Mouse (Mus musculus) urinary bladder, postnatal 10 days (tissue): ENCODE results near the gene Tmem102.

Experiments used
- DNase-seq: peaks from one replicate; pipeline ENCODE4 v3.0.0; 2022; ENCODE audit warnings: low spot score

The Tmem102 gene

DNA sequence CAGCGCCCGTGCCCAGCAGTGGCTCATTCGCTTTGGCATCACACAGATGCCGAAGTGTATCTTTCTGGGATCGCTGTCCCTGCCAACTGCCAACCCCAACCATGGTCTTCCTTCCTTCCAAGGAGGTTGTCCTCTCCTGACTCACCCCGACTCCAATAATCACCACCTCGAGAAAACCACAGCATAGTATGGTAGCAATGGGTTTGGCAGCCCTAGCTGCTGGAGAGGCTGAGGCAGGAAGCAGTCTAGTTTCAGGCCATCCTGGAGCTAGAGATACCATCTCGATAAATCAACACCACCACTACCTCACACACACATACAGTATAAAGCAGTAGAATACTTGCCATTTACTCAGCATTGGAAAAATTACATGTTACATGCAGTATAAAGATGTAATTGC is 13.4 kb upstream of the Tmem102 start:
- DNase-seq = no peak

GRCm38 (mm10) chr11:69818365-69818764 is 12.9 kb upstream of the Tmem102 start, which contains the start of gene Spem2:
TSS of gene Spem2 (minus strand) at chr11:69818465.
- DNase-seq = no peak

DNA sequence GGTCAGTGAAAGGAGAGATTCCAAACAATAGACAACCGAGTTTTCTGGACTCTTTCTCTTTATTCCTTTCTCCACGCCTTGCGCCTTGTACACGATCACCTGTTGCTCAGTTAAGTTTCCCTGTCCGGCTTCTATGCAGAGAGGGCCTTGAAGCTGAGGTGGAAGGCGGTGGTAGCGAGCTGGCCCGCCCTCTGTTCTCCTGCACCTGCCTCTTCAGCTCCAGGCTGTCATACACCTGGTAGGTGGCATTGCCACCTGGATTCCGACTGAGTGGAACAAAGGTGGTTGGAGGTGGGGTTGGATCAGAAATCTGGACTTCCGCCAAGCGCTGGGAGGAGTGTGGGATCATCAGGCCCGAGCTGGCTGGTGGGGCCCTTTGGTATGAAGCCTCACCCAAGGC is 11.1 kb upstream of the Tmem102 start:
- DNase-seq = no peak

DNA sequence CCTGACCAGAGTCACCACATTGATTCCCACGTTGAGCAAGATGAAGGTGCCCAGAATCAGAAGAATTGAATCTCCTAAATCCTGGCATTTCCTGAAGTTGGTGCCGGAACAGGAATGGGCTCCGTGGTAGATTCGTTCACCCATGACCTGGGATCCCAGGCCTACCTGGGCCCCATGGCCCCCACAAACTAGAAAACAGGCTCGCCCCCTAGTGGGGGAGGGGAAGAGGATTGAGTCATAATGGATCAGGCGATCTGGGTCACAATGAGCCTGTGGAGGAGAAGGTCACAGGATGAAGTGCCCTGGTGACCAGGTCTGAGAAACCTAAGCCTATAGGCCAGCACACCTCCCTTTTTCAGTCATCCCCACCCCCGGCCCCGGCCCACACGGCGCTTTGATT is 9.7 kb upstream of the Tmem102 start, which contains the start of gene Gm39566:
Gene Gm39566 (minus strand): TSS at position 144 of the 400 bp plus-strand sequence.
- no peak for DNase-seq

DNA sequence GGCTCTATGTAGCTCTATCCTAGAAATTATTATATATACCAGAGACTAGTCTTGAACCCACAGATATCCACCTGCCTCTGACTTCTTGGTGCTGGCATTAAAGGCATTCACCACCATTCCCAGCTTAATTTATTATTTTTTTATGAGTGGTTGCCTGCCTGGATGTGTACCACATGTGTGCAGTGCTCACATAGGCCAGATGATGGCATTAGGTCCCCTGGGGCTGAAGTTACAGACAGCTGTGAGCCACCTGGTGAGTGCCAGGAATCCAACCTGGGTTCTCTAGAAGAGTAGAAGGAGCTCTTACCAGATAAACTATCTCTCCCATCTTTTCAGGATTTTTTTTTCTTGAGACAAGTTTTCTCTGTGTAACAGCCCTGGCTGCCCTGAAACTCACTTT is 4.9 kb upstream of the Tmem102 start:
- no peak for DNase-seq

- no peak for DNase-seq
Observed at GRCm38 (mm10) chr11:69807641-69808040, 2.2 kb upstream of the Tmem102 start.

GRCm38 (mm10) chr11:69806378-69806777 is 954 bp upstream of the Tmem102 start:
- no peak for DNase-seq

DNA sequence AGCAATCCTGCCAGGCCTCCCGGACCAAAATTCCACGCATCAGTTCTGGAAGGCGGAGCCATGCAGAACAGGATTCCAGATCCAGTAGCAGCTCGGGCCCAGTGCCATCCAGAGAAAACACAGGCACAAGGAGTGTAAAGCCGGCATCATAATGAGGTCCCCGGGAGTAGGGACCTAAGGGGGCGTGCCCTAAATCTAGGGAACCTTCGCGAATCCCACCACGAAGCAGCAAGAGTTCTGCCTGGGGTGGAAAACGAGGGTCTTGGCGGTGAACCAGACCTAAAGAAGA is 828 bp downstream of the Tmem102 start:
- no peak for DNase-seq

GRCm38 (mm10) chr11:69803786-69804651 is 1.4 kb downstream of the Tmem102 start:
- no peak for DNase-seq

DNA sequence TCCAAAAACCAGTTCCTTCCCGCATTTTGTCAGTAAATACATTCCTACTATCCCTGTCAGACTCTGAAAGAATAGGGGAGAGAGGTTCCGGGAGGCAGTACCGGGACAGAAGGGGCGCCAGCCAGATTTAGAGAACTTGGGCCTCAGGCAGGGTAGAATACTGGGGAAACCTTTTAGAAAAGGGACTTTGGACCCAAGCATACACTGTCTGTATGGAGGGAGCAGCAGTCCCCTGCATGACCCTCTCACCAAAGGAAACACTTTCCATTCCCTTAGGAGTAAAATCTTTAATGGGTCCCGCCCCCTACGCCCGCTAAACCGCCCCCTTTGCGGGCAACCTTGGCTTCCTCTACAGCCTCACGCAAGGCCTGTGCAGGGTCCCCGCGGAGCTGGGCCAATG is 2.1 kb downstream of the Tmem102 start:
- DNase-seq = no peak

DNA sequence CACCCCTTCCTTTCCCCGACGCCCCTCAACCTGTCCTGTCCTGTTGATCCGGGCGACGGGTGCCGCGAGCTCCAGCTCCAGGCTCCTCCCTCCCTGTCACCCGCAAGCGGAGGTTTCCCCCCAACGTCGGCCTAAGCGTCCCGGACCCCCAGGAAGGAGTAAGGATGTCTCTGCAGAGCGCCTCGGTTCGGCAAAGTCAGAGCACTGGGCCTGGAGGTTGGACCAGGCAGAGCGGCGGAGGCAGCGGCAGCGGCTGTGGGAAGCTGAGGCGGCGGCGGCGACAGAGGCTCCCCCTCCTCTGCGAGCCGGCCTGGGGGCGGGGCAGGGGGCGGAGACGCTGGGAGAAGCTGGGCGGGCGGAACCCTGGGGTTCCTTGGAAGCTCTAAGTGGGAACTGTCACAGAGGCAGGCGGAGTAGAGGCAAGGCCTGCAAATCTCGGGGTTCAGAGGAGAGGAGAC is 2.7 kb downstream of the Tmem102 start:
- no peak for DNase-seq

GRCm38 (mm10) chr11:69801379-69801977 is 3.9 kb downstream of the Tmem102 start, which contains the start of gene Fgf11:
TSS of gene Fgf11 (minus strand) at chr11:69801857.
- DNase-seq = no peak

DNA sequence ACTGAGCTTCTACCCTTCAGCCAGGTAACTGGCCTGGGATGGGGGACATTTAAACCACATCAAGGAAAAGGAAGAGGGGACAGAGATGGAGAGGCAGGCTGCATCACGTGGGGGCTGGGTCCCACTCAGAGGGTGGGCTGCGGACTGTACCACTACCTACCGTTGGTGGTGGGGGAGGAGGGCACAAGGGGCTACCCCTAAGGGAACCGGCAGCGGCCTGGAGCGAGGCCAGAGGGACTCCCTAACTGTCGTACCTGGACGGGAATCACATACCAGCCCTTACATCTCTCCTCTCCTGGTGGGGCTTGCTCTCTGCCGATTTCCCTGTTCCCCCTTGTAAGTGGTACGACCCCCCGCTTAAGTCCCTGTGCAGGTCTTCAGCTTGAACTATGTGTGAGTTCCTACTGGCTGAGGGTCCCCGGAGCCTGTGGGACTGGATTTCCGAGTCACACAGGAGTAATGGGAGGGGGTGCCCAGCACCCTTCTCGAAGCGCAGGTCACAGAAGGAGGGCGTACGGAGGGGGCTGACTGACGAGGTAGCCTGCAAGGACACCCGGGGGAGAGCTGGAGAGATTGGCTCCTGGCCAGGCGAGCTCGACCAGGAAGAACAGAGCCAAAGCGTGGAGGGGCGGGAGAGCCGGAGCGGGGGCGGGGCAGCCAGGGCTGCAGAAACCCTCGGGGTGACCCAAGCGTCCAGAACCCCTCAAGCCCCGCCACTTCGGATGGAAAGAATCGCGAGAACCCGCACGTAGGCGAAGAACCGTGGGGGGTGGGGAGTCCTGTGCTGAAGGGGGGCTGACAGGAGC is 4.8 kb downstream of the Tmem102 start:
- DNase-seq = no peak

DNA sequence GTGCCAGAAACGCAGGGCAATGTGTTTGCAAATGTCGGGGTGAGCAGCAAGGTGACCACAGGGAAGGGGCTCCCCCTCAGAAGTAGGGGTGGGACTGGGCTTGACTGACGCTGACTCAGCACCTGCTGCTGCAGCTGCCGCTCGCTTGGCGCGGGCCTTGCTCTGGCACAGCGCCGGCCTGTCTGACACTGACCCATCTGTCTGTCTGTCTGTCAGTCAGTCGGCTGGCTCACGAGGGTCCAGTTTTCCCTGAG is 5.4 kb downstream of the Tmem102 start:
- no peak for DNase-seq

GRCm38 (mm10) chr11:69799394-69800137 is 5.9 kb downstream of the Tmem102 start:
- DNase-seq = no peak

DNA sequence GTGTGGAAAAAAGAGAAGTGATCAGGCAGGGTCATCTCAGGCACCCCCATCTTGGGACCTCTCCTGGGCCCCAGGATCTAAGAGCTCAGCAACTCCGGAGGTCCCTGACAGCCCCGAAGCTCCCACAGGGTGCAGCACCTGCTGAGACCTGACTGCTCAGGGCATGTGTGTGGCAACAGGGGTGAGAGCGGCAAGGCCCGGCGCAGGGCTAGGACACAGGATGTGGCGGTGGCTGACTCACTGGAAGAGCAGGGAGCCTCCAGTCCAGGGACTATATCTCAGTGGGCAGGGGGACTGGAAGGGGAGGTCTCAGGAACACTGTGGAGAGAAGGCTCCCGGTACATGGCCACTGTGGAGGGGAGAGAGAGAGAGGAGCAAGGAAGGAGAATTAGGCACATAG is 7.5 kb downstream of the Tmem102 start:
- DNase-seq = no peak

DNA sequence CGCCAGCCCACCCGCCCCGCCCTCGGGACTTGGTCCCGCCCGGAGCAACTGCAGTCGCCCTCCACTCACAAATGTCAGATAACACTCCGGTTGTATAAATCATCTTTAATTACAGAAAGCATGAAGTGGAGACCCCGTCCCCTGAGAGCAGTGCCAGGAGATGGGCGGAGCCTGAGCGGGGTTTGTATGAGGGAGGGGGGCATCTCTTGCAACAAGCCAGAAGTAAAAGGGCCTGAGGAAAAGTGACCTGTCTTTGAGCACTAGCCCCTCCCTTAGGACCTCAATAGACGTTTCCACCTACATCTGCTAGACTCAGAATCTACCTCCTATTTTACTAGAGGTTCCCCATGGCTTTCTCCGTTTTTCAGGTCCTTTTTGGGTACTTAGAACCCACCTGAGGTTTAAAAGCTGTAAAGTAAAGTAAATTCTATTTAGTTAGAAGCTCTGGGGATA is 9.4 kb downstream of the Tmem102 start:
- no peak for DNase-seq

GRCm38 (mm10) chr11:69795168-69795982 is 10.0 kb downstream of the Tmem102 start, which contains the start of gene Chrnb1:
TSS of gene Chrnb1 (minus strand) at chr11:69795943.
- DNase-seq = peak; percentile 78

DNA sequence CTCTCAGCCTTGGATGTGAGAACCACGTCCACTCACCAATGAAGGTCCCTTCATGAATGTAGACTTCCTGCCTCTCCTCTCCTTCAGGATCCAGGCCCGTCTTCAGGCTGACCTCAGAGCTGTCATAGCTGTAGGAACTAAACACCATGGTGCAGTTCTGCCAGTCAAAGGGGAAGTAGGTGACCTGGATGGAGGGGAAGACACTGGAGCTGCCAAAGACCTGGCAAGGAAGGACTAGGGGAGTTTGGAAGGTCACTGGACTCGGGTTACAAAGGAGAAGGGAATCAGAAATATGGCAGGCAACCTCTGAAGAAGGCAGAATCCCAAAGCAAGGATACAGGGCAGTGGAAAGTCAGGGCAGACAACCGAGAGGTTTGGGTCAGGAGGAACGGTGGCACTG is 12.0 kb downstream of the Tmem102 start:
- no peak for DNase-seq

DNA sequence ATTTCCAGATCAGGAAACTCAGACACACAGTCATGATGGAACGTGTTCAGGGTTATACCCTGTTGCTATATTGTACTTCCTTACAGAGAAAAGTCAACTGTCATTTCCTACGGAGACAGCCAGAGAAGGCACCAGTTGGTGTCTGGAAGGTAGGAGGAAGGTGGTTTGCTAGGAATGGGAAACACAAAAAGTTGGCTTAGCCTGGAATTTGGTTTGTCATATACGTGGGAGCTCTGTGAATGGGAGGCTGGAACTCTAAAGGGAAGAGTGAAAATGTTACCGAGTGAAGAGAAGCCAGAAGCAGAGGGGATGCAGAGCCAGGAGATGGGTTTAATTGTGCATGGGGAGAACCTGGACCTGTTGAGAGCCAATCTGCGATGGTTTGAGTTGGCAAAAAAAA is 14.0 kb downstream of the Tmem102 start:
- no peak for DNase-seq

- no peak for DNase-seq
Observed at GRCm38 (mm10) chr11:69789431-69789830, 16.0 kb downstream of the Tmem102 start.
